Mouse (Mus musculus) liver, embryonic 11.5 days (tissue): ENCODE results near the gene Dyrk1a. TPM values are rescaled to one million over a fixed set of nuclear protein-coding genes. Genes with fewer than 3 reads are reported as not detected.
"Not testable (repeated sequence)": the region's sequence is repeated elsewhere in the genome, so short reads cannot be mapped to it uniquely, and the experiment has no call there.

Source experiments
- ATAC-seq: fragments of 200-750 bp; cut with Nextera tagmentation; replicated peaks from 2 replicates; pipeline ENCODE4 v1.8.0; 2017; ENCODE audit warnings: moderate number of reproducible peaks, mild to moderate bottlenecking, moderate TSS enrichment, moderate library complexity; ENCODE audit not compliant: low FRiP score
- DNase-seq: peaks from one replicate; pipeline ENCODE4 v3.0.0-alpha.2; 2017; ENCODE audit warnings: low spot score
- H3K27ac ChIP-seq: fragments of 300-500 bp; sonication (generic); 2 replicates; pipeline ENCODE4 v1.5.1; 2014; ENCODE audit warnings: mild to moderate bottlenecking, low read depth, low read length, control low read depth
- H3K27me3 ChIP-seq: fragments of 300-500 bp; sonication (generic); replicated peaks from 2 replicates; pipeline ENCODE4 v1.6.1; 2014; ENCODE audit warnings: low read length, mixed read lengths; ENCODE audit not compliant: control insufficient read depth, insufficient read depth
- H3K36me3 ChIP-seq: fragments of 300-500 bp; sonication (generic); 2 replicates; pipeline ENCODE4 v1.6.1; 2014; ENCODE audit warnings: mild to moderate bottlenecking, low read length, moderate library complexity, mixed read lengths; ENCODE audit not compliant: control insufficient read depth, insufficient read depth
- H3K4me1 ChIP-seq: fragments of 300-500 bp; sonication (generic); replicated peaks from 2 replicates; pipeline ENCODE4 v1.6.1; 2014; ENCODE audit warnings: low read length, mixed read lengths; ENCODE audit not compliant: control insufficient read depth, insufficient read depth
- H3K4me2 ChIP-seq: fragments of 300-500 bp; sonication (generic); 2 replicates; pipeline ENCODE4 v1.6.1; 2014; ENCODE audit warnings: mild to moderate bottlenecking, control low read depth, moderate library complexity
- H3K4me3 ChIP-seq: fragments of 300-500 bp; sonication (generic); 2 replicates; pipeline ENCODE4 v1.5.1; 2014; ENCODE audit warnings: low read depth, low read length, control low read depth
- H3K9ac ChIP-seq: fragments of 300-500 bp; sonication (generic); 2 replicates; pipeline ENCODE4 v1.6.1; 2014; ENCODE audit warnings: low read depth, low read length, control low read depth
- H3K9me3 ChIP-seq: fragments of 300-500 bp; sonication (generic); 2 replicates; pipeline ENCODE4 v1.6.1; 2016; ENCODE audit warnings: low read length, inconsistent platforms, mixed read lengths; ENCODE audit not compliant: control insufficient read depth
- WGBS: fragments of 180-500 bp; shearing (Covaris S2); extraction: QIAGEN DNeasy Blood & Tissue Kit; methylation state at CpG from one replicate; pipeline ENCODE4 v1.1.7; 2014; 5-methylcytosine and 5-hydroxymethylcytosine counted together
- polyA plus RNA-seq: library from polyadenylated mRNA; unstranded; fragments of >200 nt; fragmentation: Nextera tagmentation; extraction: Ambion mirVana; gene quantifications from 2 replicates; pipeline ENCODE4 v1.2.1, GENCODE M21; 2014

The Dyrk1a gene
- polyA plus RNA-seq, 1 experiment from 2014 or later: 9.0 TPM

DNA sequence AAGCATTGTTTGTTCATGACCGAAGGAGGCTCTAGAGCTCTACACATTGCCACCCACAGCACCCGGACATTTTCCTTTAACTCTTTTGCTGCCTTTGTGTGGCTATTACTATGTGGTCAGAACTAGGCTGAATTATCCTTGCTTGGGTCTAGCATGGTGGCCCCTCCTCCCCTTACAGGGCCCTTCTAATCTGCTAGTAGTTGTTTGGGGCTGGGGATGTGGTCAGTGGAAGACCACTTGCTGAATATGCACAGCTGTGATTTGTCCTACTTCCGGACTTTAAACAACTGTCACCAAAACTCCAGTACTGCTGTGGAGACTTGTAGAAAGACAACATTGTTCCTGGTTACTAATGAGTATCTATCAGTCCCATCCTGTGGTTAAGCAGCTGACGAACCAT, 114.2 kb downstream of the Dyrk1a start:
- Histone ChIP-seq H3K36me3 (peaks cover 34% of the 10 kb centered on the region), H3K4me3 (no peak overlapping the region), H3K9ac (no peak overlapping the region), H3K27me3 (no peaks in the 10 kb centered on the region), H3K4me1 (no peaks in the 10 kb centered on the region), H3K27ac (no peak overlapping the region), H3K9me3 (no peaks in the 10 kb centered on the region), H3K4me2 (no peak overlapping the region)
- WGBS: 79% methylated on average over 4 of the region's 4 CpGs
- ATAC-seq: no peak
- DNase-seq: no peak

- Histone ChIP-seq H3K9ac (no peak overlapping the region), H3K36me3 (peaks cover 22% of the 10 kb centered on the region)
- no peak for ATAC-seq
These were observed 124.0 kb downstream of the Dyrk1a start for GRCm38 (mm10) chr16:94693687-94694305.

GRCm38 (mm10) chr16:94697553-94697952, 127.7 kb downstream of the Dyrk1a start:
- Histone ChIP-seq H3K27me3 (no peaks in the 10 kb centered on the region), H3K9me3 (no peaks in the 10 kb centered on the region), H3K4me1 (peaks cover 13% of the 10 kb centered on the region), H3K4me2 (no peak overlapping the region), H3K36me3 (peaks cover 8% of the 10 kb centered on the region; the same call in 1 of the 2 replicates), H3K9ac (no peak overlapping the region), H3K27ac (no peak overlapping the region), H3K4me3 (no peak overlapping the region)
- DNase-seq (no peak), ATAC-seq (peak; percentile 74)
- WGBS: 56% methylated on average over 5 of the region's 5 CpGs

More at GRCm38 (mm10) chr16:94693687-94694305, 124.0 kb downstream of the Dyrk1a start:
- no peak overlapping the region for H3K27ac ChIP-seq
- no peak overlapping the region for H3K4me2 ChIP-seq
- 79% methylated on average over 4 of the region's 4 CpGs for WGBS
- peaks cover 13% of the 10 kb centered on the region for H3K4me1 ChIP-seq
- DNase-seq: no peak
- no peaks in the 10 kb centered on the region for H3K9me3 ChIP-seq
- no peaks in the 10 kb centered on the region for H3K27me3 ChIP-seq
- H3K4me3 ChIP-seq: no peak overlapping the region

GRCm38 (mm10) chr16:94698234-94698633, 128.4 kb downstream of the Dyrk1a start:
- H3K4me1 ChIP-seq: peaks cover 13% of the 10 kb centered on the region
- ATAC-seq, H3K9ac ChIP-seq, DNase-seq, H3K27ac ChIP-seq, H3K9me3 ChIP-seq, H3K4me3 ChIP-seq, H3K27me3 ChIP-seq, H3K36me3 ChIP-seq, H3K4me2 ChIP-seq: not testable (repeated sequence)
- 52% methylated on average over 1 of the region's 1 CpGs for WGBS

- Histone ChIP-seq H3K9me3 (no peaks in the 10 kb centered on the region), H3K4me2 (no peak overlapping the region), H3K27ac (no peak overlapping the region), H3K27me3 (no peaks in the 10 kb centered on the region), H3K9ac (no peak overlapping the region), H3K4me3 (no peak overlapping the region), H3K4me1 (peaks cover 13% of the 10 kb centered on the region), H3K36me3 (no peaks in the 10 kb centered on the region)
- DNase-seq: no peak
- ATAC-seq: no peak
- WGBS: 87% methylated on average over 4 of the region's 4 CpGs
These were observed 131.3 kb downstream of the Dyrk1a start for GRCm38 (mm10) chr16:94701141-94701540.

DNA sequence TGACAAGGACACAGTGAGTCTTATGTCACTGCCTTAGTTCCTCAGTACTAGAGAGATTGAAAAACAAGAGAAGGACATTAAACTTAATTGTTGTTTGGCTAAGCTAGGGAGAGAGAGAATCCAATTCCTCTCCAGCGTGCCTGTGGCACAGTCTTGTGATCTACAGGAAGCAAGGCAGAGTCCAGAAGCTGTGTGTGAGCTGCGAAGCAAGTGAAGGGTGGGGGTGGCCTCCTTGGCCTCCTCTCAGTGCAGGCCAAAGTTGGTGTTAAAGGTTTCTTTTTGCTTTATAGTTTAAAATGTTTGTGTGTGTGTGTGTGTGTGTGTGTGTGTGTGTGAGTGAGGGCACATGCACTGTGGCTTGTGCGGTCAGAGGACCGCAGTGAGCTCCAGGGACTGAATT, 132.2 kb downstream of the Dyrk1a start:
- DNase-seq (no peak), ATAC-seq (no peak)
- Histone ChIP-seq H3K9ac (no peak overlapping the region), H3K27ac (no peak overlapping the region), H3K4me1 (peaks cover 12% of the 10 kb centered on the region), H3K4me3 (no peak overlapping the region), H3K4me2 (no peak overlapping the region), H3K27me3 (no peaks in the 10 kb centered on the region), H3K9me3 (no peaks in the 10 kb centered on the region), H3K36me3 (no peaks in the 10 kb centered on the region)
- 81% methylated on average over 4 of the region's 4 CpGs for WGBS

GRCm38 (mm10) chr16:94713480-94714094, 143.8 kb downstream of the Dyrk1a start:
- WGBS: 11% methylated on average over 25 of the region's 25 CpGs
- H3K9ac ChIP-seq: no peak overlapping the region
- no peaks in the 10 kb centered on the region for H3K4me1 ChIP-seq
- peak overlapping the region; percentile 20; the same call in 1 of the 2 replicates for H3K4me3 ChIP-seq
- H3K27me3 ChIP-seq: no peaks in the 10 kb centered on the region
- H3K4me2 ChIP-seq: peak overlapping the region; percentile 48
- no peaks in the 10 kb centered on the region for H3K36me3 ChIP-seq
- no peaks in the 10 kb centered on the region for H3K9me3 ChIP-seq
- H3K27ac ChIP-seq: no peak overlapping the region
- peak; percentile 81 for ATAC-seq
- peak; percentile 70 for DNase-seq

DNA sequence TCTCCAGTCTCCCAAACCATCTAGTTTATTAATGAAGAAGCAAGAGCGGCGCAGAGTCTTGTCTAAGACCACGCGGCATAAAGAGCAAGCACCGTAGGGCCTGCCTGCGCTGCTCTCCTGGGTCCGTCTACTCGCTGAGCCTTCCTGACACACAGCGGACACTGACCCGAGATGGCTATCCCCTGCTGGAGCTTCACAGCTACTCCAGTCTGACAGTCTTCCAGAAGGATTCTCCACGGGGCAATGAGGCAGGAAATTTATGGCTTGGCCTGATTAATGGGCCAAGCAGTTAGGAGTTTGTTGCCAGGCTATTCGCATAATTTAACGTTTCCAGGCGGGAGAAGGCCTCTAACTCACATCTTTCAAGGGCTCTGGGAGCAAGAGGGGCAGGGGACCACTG, 144.7 kb downstream of the Dyrk1a start:
- WGBS: 67% methylated on average over 14 of the region's 14 CpGs
- ATAC-seq (no peak), DNase-seq (no peak)
- Histone ChIP-seq H3K4me2 (no peak overlapping the region), H3K27ac (no peak overlapping the region), H3K9ac (no peak overlapping the region), H3K4me3 (no peak overlapping the region), H3K9me3 (no peaks in the 10 kb centered on the region), H3K4me1 (no peaks in the 10 kb centered on the region), H3K36me3 (no peaks in the 10 kb centered on the region), H3K27me3 (no peaks in the 10 kb centered on the region)

DNA sequence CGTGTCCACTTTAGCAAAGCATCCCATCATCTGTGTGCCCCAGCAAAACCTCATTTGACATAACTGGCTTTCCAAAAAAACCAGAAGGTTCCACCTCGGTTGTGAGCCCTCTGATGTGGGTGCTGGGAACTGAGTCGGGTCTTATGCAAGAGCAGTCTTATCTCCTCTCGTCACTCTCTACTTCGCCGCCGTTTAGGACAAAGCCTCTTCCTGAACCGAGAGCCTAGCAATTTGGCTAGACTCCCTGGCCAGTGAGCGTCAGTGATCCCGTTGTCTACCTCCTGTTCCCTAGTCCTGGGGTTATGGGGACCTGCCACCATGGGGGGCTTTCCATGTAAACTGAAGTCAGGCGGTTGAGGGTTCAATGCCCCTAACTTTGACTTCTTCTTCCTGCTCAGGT, 147.2 kb downstream of the Dyrk1a start:
- DNase-seq (no peak), ATAC-seq (no peak)
- Histone ChIP-seq H3K9ac (no peak overlapping the region), H3K27ac (no peak overlapping the region), H3K4me1 (no peaks in the 10 kb centered on the region), H3K9me3 (no peaks in the 10 kb centered on the region), H3K4me2 (no peak overlapping the region), H3K27me3 (peaks cover 2% of the 10 kb centered on the region; the same call in 1 of the 2 replicates), H3K4me3 (no peak overlapping the region), H3K36me3 (no peaks in the 10 kb centered on the region)
- 82% methylated on average over 11 of the region's 11 CpGs for WGBS
